Mouse (Mus musculus): ENCODE results near the gene Olfr1155.

The Olfr1155 gene

GRCm38 (mm10) chr2:87945037-87945436, at the start of gene Olfr1155:
Gene Olfr1155, minus strand, starts transcription at chr2:87945137.
- DNase-seq (ENCODE audit: low read depth, low spot score), result no peak

- no peak for DNase-seq (ENCODE audit: low read depth, low spot score)
These were observed 44.9 kb upstream of the Olfr1155 start, which contains the start of gene Olfr1158 for GRCm38 (mm10) chr2:87989813-87990212. Gene Olfr1158, plus strand, starts transcription at chr2:87990113.

GRCm38 (mm10) chr2:87974563-87974962, 29.6 kb upstream of the Olfr1155 start, which contains the start of gene Olfr74:
Gene Olfr74, minus strand, starts transcription at chr2:87974663.
- DNase-seq (ENCODE audit: low read depth, low spot score), result no peak

- DNase-seq (ENCODE audit: low read depth, low spot score), result no peak
These were observed 23.3 kb upstream of the Olfr1155 start, which contains the start of gene Olfr1157 for GRCm38 (mm10) chr2:87968199-87968598. Gene Olfr1157, minus strand, starts transcription at chr2:87968299.

GRCm38 (mm10) chr2:87953000-87953399, 8.1 kb upstream of the Olfr1155 start, which contains the start of gene Olfr1156:
Gene Olfr1156, minus strand, starts transcription at chr2:87953100.
- DNase-seq (ENCODE audit: low read depth, low spot score), result no peak

- DNase-seq (ENCODE audit: low read depth, low spot score), result no peak
These were observed 39.9 kb downstream of the Olfr1155 start, which contains the start of gene Olfr1154 for GRCm38 (mm10) chr2:87905066-87905465. Gene Olfr1154, minus strand, starts transcription at chr2:87905166.

GRCm38 (mm10) chr2:87894662-87895061, 50.3 kb downstream of the Olfr1155 start, which contains the start of gene Olfr1153:
Gene Olfr1153, plus strand, starts transcription at chr2:87894962.
- no peak for DNase-seq (ENCODE audit: low read depth, low spot score)

Data from A20 (cell line).